Mouse (Mus musculus): ENCODE measurements around the gene Cdc42bpg. TPM values are rescaled to one million over a fixed set of nuclear protein-coding genes. Genes with fewer than 3 reads are reported as not detected.

The Cdc42bpg gene
- polyA plus RNA-seq, 1 experiment from 2014 or later = 0.34 TPM

DNA sequence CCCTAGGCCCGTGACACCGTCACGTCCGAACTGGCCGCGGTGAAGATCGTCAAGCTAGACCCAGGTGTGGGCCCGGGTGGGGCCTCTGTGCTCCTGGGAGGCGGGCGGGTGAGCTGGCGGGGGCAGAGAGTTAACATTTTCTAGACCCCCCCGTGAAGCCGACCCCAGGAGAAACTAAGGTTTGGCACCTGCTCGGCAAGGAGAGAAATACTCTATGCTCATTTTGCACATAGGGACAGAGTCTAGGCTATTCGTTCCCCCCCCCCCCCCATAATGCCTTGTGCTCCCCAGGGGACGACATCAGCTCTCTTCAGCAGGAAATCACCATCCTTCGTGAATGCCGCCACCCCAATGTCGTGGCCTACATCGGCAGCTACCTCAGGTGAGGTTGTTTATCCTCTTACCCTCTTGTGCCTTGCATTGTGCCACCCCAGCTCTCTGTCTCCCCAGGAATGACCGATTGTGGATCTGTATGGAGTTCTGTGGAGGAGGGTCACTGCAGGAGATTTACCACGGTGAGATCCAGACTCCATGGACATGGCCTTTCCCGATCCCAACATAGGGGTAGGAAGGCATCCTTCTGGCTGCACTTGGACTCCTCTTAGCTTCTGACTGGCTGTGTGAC is 35.3 kb downstream of the Cdc42bpg start:
- peak overlapping the region; percentile 68 for H3K4me3 ChIP-seq
- H3K9ac ChIP-seq = peak overlapping the region; percentile 82
- H3K27ac ChIP-seq (ENCODE audit: poor library complexity, severe bottlenecking) = peak overlapping the region; percentile 30; the same call in 1 of the 2 replicates
- H3K4me2 ChIP-seq = peak overlapping the region; percentile 92
- peaks cover 32% of the 10 kb centered on the region for H3K4me1 ChIP-seq (replicated peaks)
- H3K27me3 ChIP-seq (replicated peaks) = no peaks in the 10 kb centered on the region
- WGBS = 12% methylated on average over 23 of the region's 23 CpGs
- ATAC-seq (ENCODE audit: insufficient number of reproducible peaks, low FRiP score) = peak; percentile 30; the same call in 1 of the 2 replicates
- peaks cover 68% of the 10 kb centered on the region for H3K36me3 ChIP-seq
- H3K9me3 ChIP-seq (replicated peaks) = no peaks in the 10 kb centered on the region

DNA sequence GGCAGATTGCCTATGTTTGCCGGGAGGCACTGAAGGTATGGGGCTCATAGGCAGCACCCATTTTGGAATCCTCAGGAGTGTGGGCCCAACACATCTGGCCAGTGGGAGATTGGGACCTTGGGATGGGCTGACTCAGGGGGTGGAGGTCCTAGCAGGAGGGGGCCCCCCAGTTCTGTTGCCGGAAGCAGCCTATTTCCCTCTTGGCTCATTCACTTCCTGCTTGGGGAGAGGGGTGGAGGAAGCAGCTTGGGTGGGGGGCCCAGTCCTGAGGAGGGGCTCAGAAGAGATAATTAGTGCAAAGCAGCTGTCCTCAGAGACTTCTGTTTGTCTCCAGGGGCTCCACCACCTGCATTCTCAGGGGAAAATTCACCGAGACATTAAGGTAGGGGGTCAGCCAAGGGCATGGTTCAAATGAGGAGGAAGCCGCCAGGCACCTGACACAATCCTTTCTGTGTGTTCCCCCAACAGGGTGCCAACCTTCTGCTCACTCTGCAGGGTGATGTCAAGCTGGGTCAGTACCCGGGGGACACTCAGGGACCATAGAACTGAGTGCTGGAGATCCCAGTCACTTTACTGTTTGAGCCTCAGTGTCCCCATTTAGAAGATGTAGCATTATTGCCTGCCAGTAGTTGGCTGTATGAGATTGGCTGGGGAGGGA is 36.1 kb downstream of the Cdc42bpg start:
- Histone ChIP-seq H3K9ac (no peak overlapping the region), H3K36me3 (peaks cover 68% of the 10 kb centered on the region), H3K4me1 (replicated peaks) (peaks cover 24% of the 10 kb centered on the region), H3K27me3 (replicated peaks) (no peaks in the 10 kb centered on the region), H3K4me3 (peak overlapping the region; percentile 68), H3K27ac (ENCODE audit: poor library complexity, severe bottlenecking) (no peak overlapping the region), H3K9me3 (replicated peaks) (no peaks in the 10 kb centered on the region), H3K4me2 (peak overlapping the region; percentile 92)
- 70% methylated on average over 5 of the region's 5 CpGs for WGBS
- no peak for ATAC-seq (ENCODE audit: insufficient number of reproducible peaks, low FRiP score)

DNA sequence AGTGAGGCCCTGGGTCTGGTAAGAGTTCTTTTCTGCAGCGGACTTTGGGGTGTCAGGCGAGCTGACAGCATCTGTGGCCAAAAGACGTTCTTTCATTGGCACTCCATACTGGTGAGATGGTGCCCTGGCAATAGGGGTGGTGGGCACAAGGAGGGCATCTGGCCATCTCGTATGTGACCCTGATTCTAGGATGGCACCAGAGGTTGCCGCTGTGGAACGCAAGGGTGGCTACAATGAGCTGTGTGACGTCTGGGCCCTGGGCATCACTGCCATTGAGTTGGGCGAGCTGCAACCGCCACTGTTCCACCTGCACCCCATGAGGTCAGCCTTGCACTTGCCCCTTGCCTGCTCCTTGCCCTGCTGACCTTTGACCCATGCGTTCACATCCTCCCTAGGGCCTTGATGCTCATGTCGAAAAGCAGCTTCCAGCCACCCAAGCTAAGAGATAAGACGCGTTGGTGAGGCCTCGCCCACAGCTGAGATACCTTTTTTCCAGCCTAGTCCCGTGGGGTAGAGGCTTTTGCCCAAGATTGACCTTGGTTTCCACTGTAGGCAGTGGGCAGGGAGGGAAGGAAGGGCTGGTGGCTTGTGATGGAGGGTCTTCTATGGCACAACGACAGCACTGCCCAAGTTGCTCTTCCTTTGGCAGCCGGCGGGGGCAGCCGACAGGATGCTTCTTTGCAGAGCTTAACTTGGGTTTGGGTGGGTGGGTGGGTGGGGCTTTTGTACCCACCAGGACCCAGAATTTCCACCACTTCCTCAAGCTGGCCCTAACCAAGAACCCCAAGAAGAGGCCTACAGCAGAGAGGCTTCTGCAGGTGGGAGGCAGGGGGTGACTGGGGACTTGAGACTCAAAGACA is 37.0 kb downstream of the Cdc42bpg start:
- Histone ChIP-seq H3K4me1 (replicated peaks) (peaks cover 24% of the 10 kb centered on the region), H3K9ac (no peak overlapping the region), H3K27ac (ENCODE audit: poor library complexity, severe bottlenecking) (no peak overlapping the region), H3K36me3 (peaks cover 61% of the 10 kb centered on the region), H3K4me3 (no peak overlapping the region), H3K4me2 (peak overlapping the region; percentile 92; the same call in 1 of the 2 replicates), H3K9me3 (replicated peaks) (no peaks in the 10 kb centered on the region), H3K27me3 (replicated peaks) (no peaks in the 10 kb centered on the region)
- no peak for ATAC-seq (ENCODE audit: insufficient number of reproducible peaks, low FRiP score)
- 73% methylated on average over 19 of the region's 19 CpGs for WGBS

DNA sequence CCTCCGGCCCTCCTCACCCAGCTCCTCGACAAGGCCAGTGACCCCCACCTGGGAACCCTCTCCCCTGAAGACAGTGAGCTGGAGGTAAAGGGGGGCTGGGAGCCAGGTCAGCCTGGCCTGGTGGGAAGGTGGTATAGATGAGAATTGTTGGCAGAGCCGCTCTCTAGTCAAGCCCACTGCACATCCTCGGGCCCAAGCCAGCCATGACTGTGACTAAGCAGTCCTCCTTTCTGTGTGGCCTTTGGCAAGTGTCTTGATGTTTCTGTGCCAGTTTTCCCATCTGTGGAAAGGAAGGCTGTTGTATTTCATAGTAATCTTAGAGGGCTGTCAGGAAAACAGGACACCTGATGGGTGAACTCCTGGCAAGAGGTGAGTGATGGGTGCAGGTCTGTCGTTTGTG is 37.7 kb downstream of the Cdc42bpg start:
- peaks cover 31% of the 10 kb centered on the region for H3K4me1 ChIP-seq (replicated peaks)
- no peaks in the 10 kb centered on the region for H3K27me3 ChIP-seq (replicated peaks)
- no peak for ATAC-seq (ENCODE audit: insufficient number of reproducible peaks, low FRiP score)
- no peak overlapping the region for H3K27ac ChIP-seq (ENCODE audit: poor library complexity, severe bottlenecking)
- 85% methylated on average over 5 of the region's 5 CpGs for WGBS
- no peak overlapping the region for H3K9ac ChIP-seq
- H3K9me3 ChIP-seq (replicated peaks) = no peaks in the 10 kb centered on the region
- no peak overlapping the region for H3K4me3 ChIP-seq
- no peak overlapping the region for H3K4me2 ChIP-seq
- peaks cover 54% of the 10 kb centered on the region for H3K36me3 ChIP-seq

DNA sequence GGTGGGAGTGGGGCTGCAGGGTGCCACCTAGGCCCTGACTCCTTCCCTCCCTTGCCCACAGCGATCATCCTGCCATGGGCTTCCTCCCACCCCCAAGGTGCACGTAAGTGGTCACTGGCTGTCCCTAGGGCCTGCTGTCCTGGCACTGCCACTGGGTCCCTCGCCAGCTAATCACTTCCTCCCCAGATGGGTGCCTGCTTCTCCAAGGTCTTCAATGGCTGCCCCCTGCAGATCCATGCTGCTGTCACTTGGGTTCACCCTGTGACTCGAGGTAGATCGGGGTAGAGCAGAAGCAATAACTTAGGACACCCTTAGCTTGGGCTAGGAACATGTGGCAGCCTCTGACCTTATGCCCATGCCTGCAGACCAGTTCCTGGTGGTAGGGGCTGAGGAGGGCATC is 39.8 kb downstream of the Cdc42bpg start:
- Histone ChIP-seq H3K4me3 (no peak overlapping the region), H3K27me3 (replicated peaks) (no peaks in the 10 kb centered on the region), H3K9ac (no peak overlapping the region), H3K27ac (ENCODE audit: poor library complexity, severe bottlenecking) (no peak overlapping the region), H3K4me1 (replicated peaks) (peaks cover 31% of the 10 kb centered on the region), H3K4me2 (no peak overlapping the region), H3K36me3 (peaks cover 41% of the 10 kb centered on the region), H3K9me3 (replicated peaks) (no peaks in the 10 kb centered on the region)
- WGBS = 91% methylated on average over 5 of the region's 5 CpGs
- no peak for ATAC-seq (ENCODE audit: insufficient number of reproducible peaks, low FRiP score)

DNA sequence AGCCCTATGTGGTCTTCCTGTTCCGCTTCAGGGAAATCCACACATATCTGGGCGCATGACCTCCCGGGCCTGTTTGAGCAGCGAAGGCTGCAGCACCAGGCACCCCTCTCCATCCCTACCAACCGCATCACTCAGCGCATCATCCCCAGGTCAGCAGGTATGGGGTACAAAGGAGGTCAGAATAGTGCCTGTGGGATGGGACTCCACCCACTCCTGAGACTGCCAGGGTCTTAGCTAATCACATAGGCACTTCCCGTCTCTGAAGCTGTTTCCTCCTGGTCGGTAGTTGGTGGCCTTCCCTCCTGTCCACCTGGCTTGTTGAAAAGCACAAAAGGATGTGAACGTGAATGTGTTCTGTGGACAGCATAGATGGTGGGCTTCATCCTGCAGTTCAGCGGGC is 40.4 kb downstream of the Cdc42bpg start:
- H3K36me3 ChIP-seq = peaks cover 41% of the 10 kb centered on the region
- no peak overlapping the region for H3K4me2 ChIP-seq
- no peak for ATAC-seq (ENCODE audit: insufficient number of reproducible peaks, low FRiP score)
- peaks cover 31% of the 10 kb centered on the region for H3K4me1 ChIP-seq (replicated peaks)
- H3K27me3 ChIP-seq (replicated peaks) = no peaks in the 10 kb centered on the region
- no peak overlapping the region for H3K4me3 ChIP-seq
- H3K9ac ChIP-seq = no peak overlapping the region
- no peak overlapping the region for H3K27ac ChIP-seq (ENCODE audit: poor library complexity, severe bottlenecking)
- WGBS = 81% methylated on average over 10 of the region's 10 CpGs
- no peaks in the 10 kb centered on the region for H3K9me3 ChIP-seq (replicated peaks)

DNA sequence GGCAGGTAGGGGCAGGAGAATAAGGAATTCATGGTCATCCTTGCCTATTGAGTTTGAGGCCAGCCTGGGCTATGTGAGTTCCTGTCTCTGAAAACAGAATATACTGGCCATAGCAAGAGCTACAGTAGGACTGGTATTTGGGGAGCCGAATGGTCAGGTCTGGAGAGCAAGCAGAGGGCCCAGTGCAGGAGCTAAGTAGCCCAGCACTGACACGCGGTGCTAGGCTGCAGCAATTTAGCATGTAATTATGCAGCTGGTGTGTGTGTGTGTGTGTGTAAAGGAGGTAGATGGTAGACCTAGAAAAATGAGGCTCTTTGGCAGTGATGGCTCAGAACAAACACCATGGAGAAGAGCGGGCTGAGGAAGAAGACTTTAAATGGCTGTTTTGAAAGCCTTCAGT is 41.4 kb downstream of the Cdc42bpg start:
- Histone ChIP-seq H3K9me3 (replicated peaks) (no peaks in the 10 kb centered on the region), H3K4me2 (no peak overlapping the region), H3K9ac (no peak overlapping the region), H3K4me1 (replicated peaks) (peaks cover 23% of the 10 kb centered on the region), H3K27ac (ENCODE audit: poor library complexity, severe bottlenecking) (no peak overlapping the region), H3K27me3 (replicated peaks) (no peaks in the 10 kb centered on the region), H3K36me3 (peaks cover 44% of the 10 kb centered on the region), H3K4me3 (no peak overlapping the region)
- ATAC-seq (ENCODE audit: insufficient number of reproducible peaks, low FRiP score) = no peak
- WGBS = 95% methylated on average over 4 of the region's 4 CpGs

DNA sequence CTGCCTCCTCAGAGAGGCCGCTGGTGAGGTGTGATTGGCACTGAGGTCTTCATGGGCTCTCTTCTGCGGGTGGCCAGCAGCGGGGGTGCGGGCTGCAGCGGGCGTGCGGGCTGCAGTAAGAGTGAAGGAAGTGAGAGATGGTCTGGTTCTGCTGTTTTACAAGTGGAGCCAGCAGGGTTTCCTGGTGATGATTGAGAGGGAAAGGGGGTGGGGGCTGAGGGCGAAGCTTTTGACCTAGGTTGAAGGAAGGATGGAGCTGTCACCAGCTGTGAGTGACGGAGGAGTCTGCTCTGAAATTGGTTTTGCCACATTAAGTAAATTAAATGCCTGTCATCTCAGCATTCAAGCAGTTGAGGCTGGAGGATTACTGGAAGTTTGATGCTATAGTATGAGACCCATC is 42.5 kb downstream of the Cdc42bpg start:
- ATAC-seq (ENCODE audit: insufficient number of reproducible peaks, low FRiP score) = no peak
- Histone ChIP-seq H3K27ac (ENCODE audit: poor library complexity, severe bottlenecking) (peak overlapping the region; percentile 65), H3K4me1 (replicated peaks) (peaks cover 27% of the 10 kb centered on the region), H3K4me3 (no peak overlapping the region), H3K36me3 (peaks cover 51% of the 10 kb centered on the region), H3K9ac (no peak overlapping the region), H3K9me3 (replicated peaks) (no peaks in the 10 kb centered on the region), H3K27me3 (replicated peaks) (no peaks in the 10 kb centered on the region), H3K4me2 (peak overlapping the region; percentile 9; the same call in 1 of the 2 replicates)
- WGBS = 32% methylated on average over 9 of the region's 9 CpGs

DNA sequence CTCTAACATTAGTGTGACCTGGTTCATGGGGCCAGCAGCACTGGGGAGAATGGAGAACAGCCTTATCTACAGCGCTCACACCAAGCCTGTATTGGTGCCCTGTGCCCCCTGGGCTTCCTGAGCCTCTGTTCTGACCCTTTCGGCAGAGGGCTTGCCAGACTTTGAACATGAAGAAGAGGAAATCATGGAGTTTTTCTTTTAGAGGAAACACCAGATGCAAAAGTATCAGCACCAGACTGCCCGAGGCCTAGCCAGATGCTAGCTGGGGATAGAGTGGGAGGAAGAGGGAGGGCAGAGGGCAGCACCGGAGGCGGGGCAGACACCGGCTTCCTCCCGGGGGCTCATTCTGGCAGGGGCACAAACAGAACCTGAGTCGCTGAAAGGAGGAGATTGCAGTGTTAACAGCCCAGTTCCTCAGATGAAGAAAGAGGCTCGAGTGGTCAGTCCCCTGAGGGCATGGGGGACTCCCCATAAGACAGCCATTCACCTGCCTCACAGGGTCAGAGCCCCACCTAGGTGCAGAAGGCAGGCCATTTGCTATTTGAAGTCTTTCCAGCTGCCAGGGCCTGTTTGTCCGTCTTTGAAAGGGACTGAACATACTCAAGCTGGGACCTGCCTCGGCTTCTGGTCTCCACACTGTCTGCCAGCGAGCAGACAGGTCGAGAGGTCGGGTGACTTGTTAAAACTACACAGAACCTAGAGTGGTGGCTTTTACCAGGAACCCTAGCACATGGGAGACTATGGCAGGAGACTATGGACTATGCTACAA is 43.1 kb downstream of the Cdc42bpg start:
- peak overlapping the region; percentile 65 for H3K27ac ChIP-seq (ENCODE audit: poor library complexity, severe bottlenecking)
- no peak overlapping the region for H3K9ac ChIP-seq
- WGBS = 40% methylated on average over 14 of the region's 14 CpGs
- peak overlapping the region; percentile 9 for H3K4me2 ChIP-seq
- peak; percentile 38; the same call in 1 of the 2 replicates for ATAC-seq (ENCODE audit: insufficient number of reproducible peaks, low FRiP score)
- H3K36me3 ChIP-seq = peaks cover 52% of the 10 kb centered on the region
- H3K4me1 ChIP-seq (replicated peaks) = peaks cover 34% of the 10 kb centered on the region
- H3K4me3 ChIP-seq = no peak overlapping the region
- no peaks in the 10 kb centered on the region for H3K27me3 ChIP-seq (replicated peaks)
- no peaks in the 10 kb centered on the region for H3K9me3 ChIP-seq (replicated peaks)

DNA sequence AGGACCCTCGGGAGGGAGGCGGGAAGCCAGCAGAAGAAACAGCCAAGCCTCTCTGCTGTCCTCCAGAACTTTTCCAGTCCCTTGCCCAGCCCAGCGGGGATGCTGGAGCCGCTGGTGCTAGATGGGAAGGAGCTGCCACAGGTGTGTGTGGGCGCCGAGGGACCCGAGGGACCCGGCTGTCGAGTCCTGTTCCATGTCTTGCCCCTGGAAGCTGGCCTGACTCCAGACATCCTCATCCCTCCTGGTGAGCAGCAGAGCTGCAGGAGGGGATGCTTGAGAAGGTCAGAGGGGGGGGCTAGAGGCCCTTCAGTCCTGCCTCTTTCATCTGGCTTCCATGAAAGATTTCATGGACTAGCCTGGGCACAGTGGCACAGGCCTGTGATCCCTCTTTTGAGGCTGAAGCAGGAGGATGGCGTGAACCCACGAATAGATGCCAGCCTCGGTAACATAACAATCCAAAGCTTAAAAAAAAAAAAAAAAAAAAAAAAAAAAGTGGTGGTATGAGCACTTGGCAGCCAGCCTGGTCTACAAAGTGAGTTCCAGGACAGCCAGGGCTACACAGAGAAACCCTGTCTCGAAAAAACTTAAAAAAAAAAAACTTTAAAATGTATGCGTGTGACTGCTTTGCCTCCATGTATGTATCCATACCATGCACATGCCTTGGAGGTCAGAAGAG is 45.3 kb downstream of the Cdc42bpg start:
- peaks cover 34% of the 10 kb centered on the region for H3K4me1 ChIP-seq (replicated peaks)
- WGBS = 62% methylated on average over 14 of the region's 14 CpGs
- no peak overlapping the region for H3K4me2 ChIP-seq
- H3K27me3 ChIP-seq (replicated peaks) = no peaks in the 10 kb centered on the region
- peaks cover 36% of the 10 kb centered on the region for H3K36me3 ChIP-seq
- no peak overlapping the region for H3K27ac ChIP-seq (ENCODE audit: poor library complexity, severe bottlenecking)
- H3K4me3 ChIP-seq = no peak overlapping the region
- no peaks in the 10 kb centered on the region for H3K9me3 ChIP-seq (replicated peaks)
- H3K9ac ChIP-seq = no peak overlapping the region
- no peak for ATAC-seq (ENCODE audit: insufficient number of reproducible peaks, low FRiP score)

All from heart, embryonic 12.5 days (tissue).